Mouse (Mus musculus) kidney, adult 2 months (tissue): ENCODE results near the gene Zfp668. TPM values are rescaled to one million over a fixed set of nuclear protein-coding genes. Genes with fewer than 3 reads are reported as not detected.

Experiments
- DNase-seq: peaks from one replicate; pipeline ENCODE4 v3.0.0; 2021
- H3K27ac ChIP-seq: fragments of 200-500 bp; 2 replicates; pipeline ENCODE4 v1.5.1; 2012; ENCODE audit warnings: low read depth, low read length, control low read depth, inconsistent platforms; ENCODE audit not compliant: insufficient read depth
- H3K27me3 ChIP-seq: fragments of 200-500 bp; replicated peaks from 2 replicates; pipeline ENCODE4 v1.6.1; 2012; ENCODE audit warnings: mild to moderate bottlenecking, moderate library complexity, low read length, inconsistent platforms; ENCODE audit not compliant: control insufficient read depth, insufficient read depth
- H3K36me3 ChIP-seq: fragments of 200-500 bp; 2 replicates; pipeline ENCODE4 v1.6.1; 2012; ENCODE audit warnings: mild to moderate bottlenecking, moderate library complexity, low read length, inconsistent platforms; ENCODE audit not compliant: control insufficient read depth, insufficient read depth
- H3K4me1 ChIP-seq: fragments of 200-500 bp; 2 replicates; pipeline ENCODE4 v1.6.1; 2011; ENCODE audit warnings: low read length; ENCODE audit not compliant: control insufficient read depth, insufficient read depth
- H3K4me3 ChIP-seq: fragments of 200-500 bp; 2 replicates; pipeline ENCODE4 v1.5.1; 2011; ENCODE audit warnings: mild to moderate bottlenecking, low read depth, low read length, control low read depth; ENCODE audit not compliant: insufficient read depth
- CTCF ChIP-seq: fragments of 200-500 bp; conservative IDR thresholded peaks from 2 replicates; pipeline ENCODE4 v1.5.1; 2011; ENCODE audit warnings: low read depth, mild to moderate bottlenecking, control low read depth, low read length, moderate library complexity, mixed read lengths; ENCODE audit not compliant: insufficient read depth, insufficient read length
- POLR2A ChIP-seq: fragments of 200-500 bp; IDR thresholded peaks from one replicate; pipeline ENCODE4 v1.6.1; 2011; ENCODE audit warnings: low read depth, low read length, control low read depth
- WGBS: fragments of 180-500 bp; shearing (Covaris S2); methylation state at CpG from one replicate; pipeline ENCODE4 v1.1.7; 2018; 5-methylcytosine and 5-hydroxymethylcytosine counted together
- polyA plus RNA-seq: library from polyadenylated mRNA; depleted of rRNA; stranded (reverse); fragments of >200 nt; gene quantifications from 2 replicates; pipeline ENCODE4 v1.2.3, GENCODE M21; 2012

Zfp668 gene
- polyA plus RNA-seq, 1 experiment, result 4.2 TPM

- H3K4me1 ChIP-seq, result peaks cover 20% of the 10 kb centered on the region
- no peaks in the 10 kb centered on the region for H3K27me3 ChIP-seq
- H3K27ac ChIP-seq, result no peak overlapping the region
- H3K4me3 ChIP-seq, result no peak overlapping the region
- 79% methylated on average over 7 of the region's 7 CpGs for whole genome bisulfite sequencing
- TF ChIP-seq POLR2A, result no peak
- no peak; the same call in 1 of the 2 replicates for TF ChIP-seq CTCF
- peak; percentile 40 for DNase-seq
- no peaks in the 10 kb centered on the region; the same call in 1 of the 2 replicates for H3K36me3 ChIP-seq
Observed at GRCm38 (mm10) chr7:127919290-127919689, 42.7 kb upstream of the Zfp668 start.

- Histone ChIP-seq H3K4me1 (peaks cover 11% of the 10 kb centered on the region; the same call in 1 of the 2 replicates), H3K36me3 (no peaks in the 10 kb centered on the region; the same call in 1 of the 2 replicates), H3K27ac (no peak overlapping the region), H3K27me3 (no peaks in the 10 kb centered on the region), H3K4me3 (no peak overlapping the region)
- WGBS, result 53% methylated on average over 3 of the region's 3 CpGs
- TF ChIP-seq POLR2A, result no peak
- peak; percentile 62 for TF ChIP-seq CTCF
- peak; percentile 76 for DNase-seq
Observed at GRCm38 (mm10) chr7:127918203-127918602, 41.6 kb upstream of the Zfp668 start.

GRCm38 (mm10) chr7:127915293-127915692 lies 38.7 kb upstream of the Zfp668 start:
- TF ChIP-seq CTCF, result no peak
- no peak for TF ChIP-seq POLR2A
- 84% methylated on average over 12 of the region's 12 CpGs for WGBS
- H3K4me1 ChIP-seq, result peaks cover 5% of the 10 kb centered on the region; the same call in 1 of the 2 replicates
- no peak overlapping the region for H3K4me3 ChIP-seq
- DNase-seq, result no peak
- no peaks in the 10 kb centered on the region for H3K27me3 ChIP-seq
- no peak overlapping the region for H3K27ac ChIP-seq
- no peaks in the 10 kb centered on the region; the same call in 1 of the 2 replicates for H3K36me3 ChIP-seq

GRCm38 (mm10) chr7:127912938-127913337 lies 36.3 kb upstream of the Zfp668 start:
- H3K4me3 ChIP-seq, result peak overlapping the region; percentile 81
- H3K36me3 ChIP-seq, result no peaks in the 10 kb centered on the region; the same call in 1 of the 2 replicates
- TF ChIP-seq POLR2A, result no peak
- TF ChIP-seq CTCF, result no peak
- H3K27me3 ChIP-seq, result no peaks in the 10 kb centered on the region
- peaks cover 5% of the 10 kb centered on the region; the same call in 1 of the 2 replicates for H3K4me1 ChIP-seq
- 17% methylated on average over 4 of the region's 4 CpGs for WGBS
- H3K27ac ChIP-seq, result peak overlapping the region; percentile 18; the same call in 1 of the 2 replicates
- no peak for DNase-seq

- DNase-seq, result peak; percentile 96
Observed at GRCm38 (mm10) chr7:127912190-127912871, 35.7 kb upstream of the Zfp668 start, which contains the start of gene Kat8. TSS of gene Kat8 (plus strand) at chr7:127912516.

GRCm38 (mm10) chr7:127908656-127909055 lies 32.0 kb upstream of the Zfp668 start:
- TF ChIP-seq CTCF (no peak), POLR2A (no peak)
- DNase-seq, result peak; percentile 49
- Histone ChIP-seq H3K27me3 (no peaks in the 10 kb centered on the region), H3K36me3 (peaks cover 1% of the 10 kb centered on the region; the same call in 1 of the 2 replicates), H3K4me3 (no peak overlapping the region), H3K27ac (peak overlapping the region; percentile 35; the same call in 1 of the 2 replicates), H3K4me1 (peaks cover 5% of the 10 kb centered on the region; the same call in 1 of the 2 replicates)
- WGBS, result 55% methylated on average over 4 of the region's 4 CpGs

More at GRCm38 (mm10) chr7:127912190-127912871, 35.7 kb upstream of the Zfp668 start, which contains the start of gene Kat8:
- Histone ChIP-seq H3K36me3 (peaks cover 1% of the 10 kb centered on the region; the same call in 1 of the 2 replicates), H3K4me3 (peak within 1 kb of the TSS; percentile 81), H3K27ac (peak within 1 kb of the TSS; percentile 98), H3K4me1 (peaks cover 5% of the 10 kb centered on the region; the same call in 1 of the 2 replicates), H3K27me3 (no peaks in the 10 kb centered on the region)
- TF ChIP-seq CTCF, result no peak
- TF ChIP-seq POLR2A, result peak; percentile 75
- under 1% methylated on average over 40 of the region's 40 CpGs for WGBS

- Histone ChIP-seq H3K4me1 (peaks cover 2% of the 10 kb centered on the region; the same call in 1 of the 2 replicates), H3K4me3 (no peak overlapping the region), H3K36me3 (peaks cover 1% of the 10 kb centered on the region; the same call in 1 of the 2 replicates), H3K27me3 (no peaks in the 10 kb centered on the region), H3K27ac (no peak overlapping the region)
- TF ChIP-seq POLR2A (no peak), CTCF (no peak)
- no peak for DNase-seq
- 96% methylated on average over 12 of the region's 12 CpGs for WGBS
Observed at GRCm38 (mm10) chr7:127907939-127908338, 31.3 kb upstream of the Zfp668 start.
